Mouse (Mus musculus) CD4-positive naive resting alpha-beta T cell, adult 76 days (primary cell): Measurements from ENCODE around the gene Abcb4. TPM values are rescaled to one million over a fixed set of nuclear protein-coding genes. Genes with fewer than 3 reads are reported as not detected.

Experiments
- total RNA-seq: library from RNA; stranded (reverse); gene quantifications from one replicate; pipeline ENCODE4 v1.2.4, GENCODE M21; 2023

Abcb4 gene
- total RNA-seq: 1.1 TPM

DNA sequence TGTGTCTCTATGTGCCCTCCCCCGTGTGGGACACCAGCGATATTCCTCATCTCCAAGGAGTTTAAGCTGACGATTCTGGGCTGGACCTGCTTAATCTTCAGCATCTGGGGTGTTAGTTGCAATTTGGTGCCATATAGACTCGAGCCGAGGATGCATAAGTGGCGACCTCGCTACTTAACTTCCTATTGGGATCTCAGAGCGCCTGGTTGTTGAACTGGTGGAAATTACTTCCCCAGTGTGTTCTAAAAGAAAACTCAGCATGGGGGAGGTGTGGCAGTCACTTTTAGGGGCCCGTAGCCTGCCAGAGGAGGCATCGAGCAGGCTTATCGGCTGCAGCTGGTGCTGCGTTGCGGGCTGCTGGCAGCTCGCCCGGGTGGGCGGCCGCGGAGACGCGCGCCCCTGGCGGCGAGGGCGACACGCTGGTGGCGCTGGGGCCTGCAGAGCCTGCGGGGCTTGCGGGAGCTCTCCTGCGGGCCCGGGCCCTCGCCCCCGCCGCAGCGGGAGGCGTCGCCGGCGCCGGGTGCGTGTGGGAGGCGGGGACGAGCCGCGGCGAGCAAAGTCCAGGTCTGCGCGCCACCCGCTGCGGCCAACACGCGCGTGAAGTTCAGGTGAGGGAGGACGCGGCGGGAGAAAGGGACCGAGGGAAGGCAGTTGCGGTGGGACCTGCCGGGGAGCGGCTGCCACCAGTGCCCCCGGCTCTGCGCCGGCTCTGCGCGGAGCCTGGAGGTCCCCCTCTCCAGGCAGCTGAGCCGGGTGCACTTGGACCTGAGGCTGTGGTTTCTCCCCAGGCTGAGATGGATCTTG, at the start of gene Abcb4:
Abcb4 (plus strand) TSS at position 418 of the 804 bp plus-strand sequence.

DNA sequence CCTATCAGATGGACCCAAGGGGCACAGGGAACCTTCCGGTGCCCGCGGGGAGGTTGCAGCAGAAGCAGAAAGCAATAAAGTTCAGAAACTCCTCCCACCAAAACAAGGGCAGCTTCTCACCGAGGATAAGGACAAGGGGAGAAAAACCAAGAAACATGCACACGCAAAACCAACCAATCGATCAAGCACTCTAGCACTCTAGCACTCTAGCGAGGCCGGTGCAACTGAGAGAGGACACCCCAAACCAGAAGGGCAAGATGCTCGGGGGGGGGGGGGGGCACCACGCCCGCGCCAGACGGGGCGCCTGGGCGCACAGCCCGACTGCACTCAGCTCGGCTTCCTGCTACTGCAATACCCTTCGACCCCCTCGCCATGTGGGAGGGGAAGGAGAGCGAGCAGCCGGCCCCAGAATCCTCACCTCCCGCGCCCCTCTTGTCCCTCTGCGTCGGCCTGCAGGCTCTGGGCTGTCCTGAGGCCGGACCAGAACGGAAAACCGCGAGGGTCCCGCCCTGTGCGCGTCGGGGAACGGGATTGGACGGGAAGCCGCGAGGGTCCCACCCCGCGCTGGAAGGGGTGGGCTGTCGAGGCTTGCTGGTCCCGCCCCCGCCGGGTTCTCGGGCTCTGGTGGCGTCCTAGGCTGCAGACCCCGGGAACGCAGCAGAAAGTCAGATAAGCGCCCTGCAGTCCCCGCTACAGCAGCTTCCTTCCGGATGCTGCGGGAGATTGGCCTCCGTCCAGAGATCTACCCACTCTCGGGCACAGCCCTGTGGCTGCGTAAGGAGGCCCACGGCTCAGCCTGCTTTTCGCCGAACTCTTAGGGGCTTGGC, 103.4 kb downstream of the Abcb4 start, which contains the start of gene Crot:
Crot (minus strand) TSS at position 639 of the 827 bp plus-strand sequence.

Other genes with a start within 250 kb of the Abcb4 start
- gene Abcb1a, start 233.6 kb upstream of the Abcb4 start, total RNA-seq: 5.0 TPM
- 17.7 TPM for gene Abcb1b, start 95.6 kb upstream of the Abcb4 start, total RNA-seq
- 20.7 TPM for gene Crot, start 103.6 kb downstream of the Abcb4 start, total RNA-seq
- 38.5 TPM for gene Tmem243, start 207.0 kb downstream of the Abcb4 start, total RNA-seq